Mouse (Mus musculus) left cerebral cortex, postnatal 36 days (tissue): Measurements from ENCODE around the gene Spata5. TPM values are rescaled to one million over a fixed set of nuclear protein-coding genes. Genes with fewer than 3 reads are reported as not detected.
"Not testable (repeated sequence)": the region's sequence is repeated elsewhere in the genome, so short reads cannot be mapped to it uniquely, and the experiment has no call there.

ENCODE experiments used
- DNase-seq, 2 experiments: peaks; one replicate each; pipeline ENCODE4 v3.0.0; 2021 to 2022; ENCODE audit warnings: low spot score in 2 of 2, mixed read lengths in 1 of 2
- intact Hi-C: fragments of 180-260 bp; cut with DNase I; formaldehyde crosslinking; loops from one replicate; pipeline ENCODE4 v1.15.1; 2025
- total RNA-seq, 2 experiments: library from RNA; stranded (reverse); gene quantifications; 2 replicates each; pipeline ENCODE4 v1.2.3; 2021

The Spata5 gene
- total RNA-seq, 2 experiments from 2014 or later: 21.5 to 25.4 TPM

- no peak for DNase-seq
- intact Hi-C loops: no loop called here
Measured at GRCm38 (mm10) chr3:37557741-37558479, 138.2 kb downstream of the Spata5 start.

GRCm38 (mm10) chr3:37559339-37559738, 139.6 kb downstream of the Spata5 start:
- intact Hi-C loops: no loop called here
- DNase-seq: no peak

DNA sequence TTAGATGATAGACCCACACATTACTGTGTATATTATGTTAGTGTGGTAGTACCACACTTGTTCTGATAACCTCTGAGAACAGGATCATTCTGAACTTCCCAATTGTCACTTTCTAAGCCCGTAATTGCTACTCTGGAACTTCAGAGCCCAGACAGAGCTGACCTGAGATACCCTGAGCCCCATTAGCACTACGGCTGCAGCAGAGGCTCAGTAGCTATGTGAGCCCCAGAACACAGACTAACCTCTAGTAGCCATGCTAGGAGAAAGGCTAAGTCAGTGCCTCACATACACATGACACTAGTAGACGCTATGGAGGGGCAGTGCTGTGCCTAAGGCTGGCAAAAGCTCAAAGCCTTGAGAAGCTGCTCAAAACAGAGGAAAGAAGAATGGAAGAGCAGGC, 141.8 kb downstream of the Spata5 start:
- DNase-seq: no peak
- intact Hi-C loops: no loop called here

- intact Hi-C loops: no loop called here
Measured at GRCm38 (mm10) chr3:37566097-37566496, 146.4 kb downstream of the Spata5 start.

GRCm38 (mm10) chr3:37567505-37567904, 147.8 kb downstream of the Spata5 start:
- intact Hi-C loops: no loop called here
- no peak for DNase-seq

More at GRCm38 (mm10) chr3:37566097-37566496, 146.4 kb downstream of the Spata5 start:
- DNase-seq: no peak

DNA sequence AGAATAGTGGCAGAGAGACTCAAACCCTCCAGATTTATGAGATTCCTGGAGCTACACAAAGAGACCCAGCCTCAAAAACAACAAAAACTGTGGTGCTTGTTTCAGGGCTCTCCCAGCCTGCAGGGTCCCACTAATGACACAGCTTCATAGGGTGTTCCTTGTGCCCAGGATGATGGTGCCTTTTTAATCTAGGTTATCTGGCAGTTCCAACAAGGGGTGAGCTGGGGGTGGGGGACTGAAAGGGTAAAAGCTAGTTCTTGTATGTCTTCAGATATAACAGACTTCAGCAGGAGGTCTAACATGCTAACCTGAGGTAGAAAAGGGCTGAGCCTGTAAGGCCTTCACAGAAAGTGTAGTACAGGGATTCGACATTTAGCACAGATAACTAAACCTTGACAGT, 149.1 kb downstream of the Spata5 start:
- DNase-seq: no peak
- intact Hi-C loops: no loop called here

- DNase-seq: no peak
- intact Hi-C loops: no loop called here
Measured at GRCm38 (mm10) chr3:37569661-37570566, 150.2 kb downstream of the Spata5 start.

- intact Hi-C loops: no loop called here
- no peak for DNase-seq
Measured at GRCm38 (mm10) chr3:37571633-37572032, 151.9 kb downstream of the Spata5 start.

DNA sequence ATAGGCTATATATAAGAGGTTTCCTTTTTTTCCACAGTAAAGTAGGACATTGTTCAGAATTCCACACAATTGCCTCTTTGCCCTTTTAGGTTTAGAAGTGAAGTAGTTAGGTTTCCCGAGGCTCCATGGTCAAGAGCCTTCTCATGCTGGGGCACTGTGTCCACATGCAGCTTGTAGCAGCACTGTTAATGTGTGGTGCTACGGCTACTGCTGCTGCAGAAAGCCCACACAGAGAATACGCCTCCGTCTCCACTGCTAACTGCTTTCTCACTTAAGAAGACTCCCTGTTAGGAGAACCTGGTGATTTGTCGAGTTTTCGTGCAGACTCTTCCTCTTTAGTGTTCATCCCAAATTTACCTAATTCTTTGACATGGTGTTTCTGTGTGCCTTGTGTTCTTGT, 152.4 kb downstream of the Spata5 start:
- intact Hi-C loops: no loop called here

GRCm38 (mm10) chr3:37576840-37577239, 157.1 kb downstream of the Spata5 start:
- intact Hi-C loops: no loop called here
- no peak for DNase-seq

More for the DNA sequence above, 152.4 kb downstream of the Spata5 start:
- DNase-seq: peak in 1 of 2 experiments; percentile 22

GRCm38 (mm10) chr3:37577706-37578105, 158.0 kb downstream of the Spata5 start:
- no peak for DNase-seq
- intact Hi-C loops: no loop called here

DNA sequence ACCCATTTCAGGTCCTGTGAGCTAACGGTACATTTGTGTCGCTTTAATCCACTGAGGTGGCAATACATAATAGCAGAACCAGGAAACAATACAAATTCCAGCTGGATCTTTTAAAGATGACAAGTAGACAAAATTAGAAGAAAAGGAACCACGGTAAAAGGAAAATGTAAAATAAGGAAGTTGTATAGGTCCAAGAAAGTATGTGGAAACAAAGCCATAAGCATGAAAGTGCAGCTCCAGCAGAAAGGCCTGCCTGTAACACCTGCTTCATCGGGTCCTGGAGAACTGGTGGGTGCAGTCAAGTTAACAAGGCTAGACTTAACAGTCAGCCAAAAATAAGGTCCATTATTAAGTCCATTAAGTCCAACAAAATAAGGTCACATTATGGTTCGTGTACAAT, 164.9 kb downstream of the Spata5 start:
- no peak for DNase-seq
- intact Hi-C loops: no loop called here

DNA sequence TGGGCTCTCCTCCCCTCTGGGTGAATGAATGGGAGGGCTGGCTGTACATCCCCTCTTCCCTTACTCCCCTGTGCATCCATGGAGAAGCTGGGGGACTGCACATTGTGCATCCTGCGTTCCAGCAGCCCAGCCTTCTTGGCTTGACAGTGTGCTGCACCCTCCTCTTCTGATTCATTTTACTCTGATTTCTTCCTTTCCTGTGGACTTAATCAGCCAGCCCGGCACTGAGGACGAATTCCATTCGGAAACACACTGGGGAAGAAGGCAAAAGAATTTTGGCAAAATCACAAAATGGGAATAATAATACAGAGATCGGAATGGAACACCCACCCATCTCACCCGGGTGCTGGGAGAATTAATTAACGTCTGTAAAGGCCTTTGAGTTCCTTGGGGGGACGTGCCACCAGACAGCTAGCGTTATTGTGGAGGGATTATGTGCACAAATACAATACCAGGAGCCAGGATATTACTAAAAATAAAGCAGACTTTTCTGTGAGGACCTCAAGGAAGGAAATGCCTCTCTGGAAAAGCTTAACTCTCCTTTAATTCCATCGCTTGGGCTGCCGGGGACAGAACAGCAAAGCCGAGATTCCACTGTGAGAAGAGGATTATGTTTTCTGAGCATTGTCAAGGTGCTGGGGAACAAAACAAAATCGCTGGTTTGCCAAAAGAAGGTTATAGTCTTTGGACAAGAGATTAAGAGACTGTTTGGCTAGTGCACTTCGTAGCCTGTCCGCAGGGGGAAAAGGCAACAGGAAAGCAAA, 166.5 kb downstream of the Spata5 start:
- DNase-seq: peak in 1 of 2 experiments; percentile 10
- intact Hi-C loops: no loop called here

DNA sequence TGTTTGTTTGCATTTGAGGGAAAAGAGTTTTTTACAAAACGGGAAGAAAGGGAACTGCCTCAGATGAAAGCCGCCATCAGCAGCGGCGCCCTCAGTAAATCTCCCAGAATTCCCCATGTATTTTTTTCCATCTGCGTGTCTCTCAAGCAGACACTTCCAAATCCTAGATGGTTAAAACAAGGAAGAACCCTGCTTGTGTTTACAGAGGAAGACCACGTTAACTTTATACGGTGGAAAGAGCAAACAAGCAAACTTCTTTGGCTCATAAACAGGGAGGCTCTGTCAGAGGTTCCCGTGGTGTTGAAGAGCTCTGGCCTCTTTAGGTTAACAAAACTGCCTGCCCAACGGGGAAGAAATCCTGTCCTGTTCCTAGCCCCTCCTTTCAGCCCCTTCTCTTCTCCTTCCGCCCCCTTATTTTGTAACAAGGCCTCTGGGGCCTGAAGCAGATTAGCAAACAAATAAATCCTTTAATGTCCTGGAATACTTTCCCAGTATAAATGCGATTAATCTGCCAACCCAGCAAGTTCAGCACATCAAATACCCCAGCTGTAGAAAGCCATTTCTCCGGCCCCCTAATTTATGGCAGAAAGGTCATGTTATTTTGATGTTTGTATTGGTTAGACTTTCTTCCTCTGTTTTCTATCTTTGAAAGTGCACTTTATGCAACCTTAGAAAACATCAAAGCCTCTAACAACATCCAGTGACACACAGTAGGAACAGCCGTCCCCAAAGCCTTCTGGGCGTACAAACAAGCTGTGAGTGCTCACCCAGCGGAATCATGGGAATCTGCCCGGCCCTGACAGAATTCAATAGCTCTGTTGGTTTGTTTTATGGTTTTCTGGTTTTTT, 167.3 kb downstream of the Spata5 start:
- intact Hi-C loops: no loop called here
- no peak for DNase-seq

- intact Hi-C loops: no loop called here
Measured at GRCm38 (mm10) chr3:37595721-37596120, 176.0 kb downstream of the Spata5 start.

GRCm38 (mm10) chr3:37596519-37596918, 176.8 kb downstream of the Spata5 start:
- intact Hi-C loops: no loop called here
- DNase-seq: no peak

More at GRCm38 (mm10) chr3:37595721-37596120, 176.0 kb downstream of the Spata5 start:
- no peak for DNase-seq

DNA sequence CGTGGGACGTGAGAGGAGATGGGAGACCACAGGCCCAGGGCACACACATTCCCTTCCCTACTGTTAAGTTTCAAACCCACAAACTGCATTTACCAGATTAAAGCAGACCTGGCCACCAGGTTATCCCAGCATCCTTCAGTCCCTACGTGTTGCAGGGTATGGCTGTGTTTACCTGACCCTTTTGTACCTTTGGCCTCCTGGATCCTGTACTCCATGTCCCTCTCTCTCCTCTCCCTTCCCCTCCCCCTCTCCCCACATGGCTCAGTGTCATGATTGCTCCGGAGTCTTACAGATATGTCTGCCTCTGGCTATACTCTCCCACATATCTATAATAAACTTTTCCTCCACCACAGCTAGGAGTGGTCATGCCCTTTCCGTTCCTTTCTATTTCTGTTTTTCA, 177.5 kb downstream of the Spata5 start:
- no peak for DNase-seq
- intact Hi-C loops: no loop called here

DNA sequence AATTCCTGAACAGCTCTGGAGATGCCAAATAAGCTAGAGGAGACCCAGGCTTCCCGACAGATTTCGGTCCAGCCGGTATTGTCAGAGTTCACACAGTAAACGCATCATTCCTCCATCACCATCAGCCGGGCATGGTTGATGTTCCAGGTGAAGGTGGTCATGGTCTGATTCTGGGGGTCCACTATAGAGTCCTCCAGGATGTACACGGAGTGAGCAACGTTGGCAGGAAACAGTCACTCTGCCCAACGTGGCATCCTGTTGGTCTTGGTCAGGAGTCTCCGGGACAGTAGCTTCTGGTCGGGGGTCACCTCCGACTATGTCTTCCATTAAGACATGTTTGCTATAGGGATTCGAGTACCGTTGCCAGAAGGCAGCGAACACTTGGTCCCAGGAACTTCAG, 179.9 kb downstream of the Spata5 start:
- intact Hi-C loops, DNase-seq: not testable (repeated sequence)

DNA sequence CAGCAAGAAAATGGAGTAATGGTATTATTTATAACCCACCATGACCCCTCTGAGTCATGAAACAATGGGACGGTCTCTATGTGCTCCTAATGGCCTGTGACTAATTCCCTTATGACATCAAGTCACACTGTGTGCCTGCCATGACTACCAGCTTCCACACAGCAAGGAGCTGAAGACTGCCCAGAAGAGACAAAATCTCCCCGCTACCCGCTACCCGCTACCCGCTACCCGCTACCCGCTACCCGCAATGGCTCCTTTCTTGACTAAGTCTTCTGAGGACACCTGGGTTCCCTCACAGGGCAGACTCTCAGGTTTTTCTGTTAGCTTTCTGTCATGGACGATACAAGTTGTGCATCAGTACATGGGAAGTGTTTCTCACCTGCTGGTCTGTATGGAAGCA, 182.7 kb downstream of the Spata5 start:
- no peak for DNase-seq
- intact Hi-C loops: no loop called here
